Comparison of ENCODE assay signal across 21 mouse cellular contexts in the genomic region with DNA sequence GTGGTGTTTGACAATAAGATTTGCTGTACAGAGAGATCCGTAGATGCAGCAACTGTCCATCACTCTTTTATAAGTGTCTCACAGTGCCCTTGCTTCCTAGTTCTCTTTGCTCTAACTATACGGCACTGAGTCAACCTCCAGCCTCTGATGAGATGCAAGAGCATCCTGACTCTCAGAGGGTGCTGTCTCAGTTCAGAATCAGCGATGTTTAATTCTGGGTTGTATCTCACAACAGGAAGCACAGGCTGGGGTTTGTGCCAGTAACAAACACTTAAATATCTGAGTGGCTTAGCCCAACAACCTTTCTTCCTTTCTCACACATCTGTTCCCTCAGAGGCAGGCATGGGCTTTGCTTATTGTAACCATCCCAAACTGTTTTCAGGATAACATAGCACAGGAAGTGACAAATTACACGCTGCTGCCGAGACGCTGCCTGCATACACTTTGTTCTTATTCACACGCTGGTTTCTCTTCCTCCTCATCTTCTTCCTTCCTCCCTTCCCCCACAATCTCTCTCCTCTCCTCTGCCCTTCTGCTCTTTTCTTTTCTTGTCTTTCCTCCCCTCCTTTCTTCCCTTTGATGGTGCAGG.
A peak's percentile ranks its signal among the peaks of the same experiment; 100 is the strongest.
DNase-seq lines count a peak whose midpoint lies in the region; ATAC-seq and TF ChIP-seq lines count a peak whose summit lies in the region.
"Had no signal": no experiment of that assay in that cellular context is flagged by ENCODE, and none has a peak within 500 bp of the region (broad histone marks: within the 10 kb centered on the region; RNA-seq: fewer than 3 reads in every experiment).

No protein-coding gene starts in this region.

- no peak overlapping the region for H3K27ac ChIP-seq in heart, embryonic 12.5 days (ENCODE audit: poor library complexity, severe bottlenecking)
- peak overlapping the region; percentile 47 for H3K27ac ChIP-seq in CH12.LX (ENCODE audit: insufficient read depth, low read depth)
- H3K27ac ChIP-seq in limb, embryonic 10.5 days, result no peak overlapping the region
- H3K27ac ChIP-seq: gastrocnemius, adult 2 months; hindbrain, embryonic 15.5 days; kidney, embryonic 15.5 days; liver, embryonic 14.5 days; stomach, postnatal 0 days had no signal

- peak; percentile 70 for TF ChIP-seq EP300 in CH12.LX (IDR thresholded peaks at IDR 0.05; ENCODE audit: low read length)

- H3K27me3 ChIP-seq in heart, embryonic 12.5 days (replicated peaks), result 0 out of 2 replicates have a peak, but pooled peaks cover 3% of the 10 kb centered on the region
- H3K27me3 ChIP-seq in CH12.LX (replicated peaks), result no peaks in the 10 kb centered on the region
- no peaks in the 10 kb centered on the region for H3K27me3 ChIP-seq in myocyte (ENCODE audit: control insufficient read depth, insufficient read depth, insufficient read length)
- peaks cover 25% of the 10 kb centered on the region for H3K27me3 ChIP-seq in limb, embryonic 10.5 days (ENCODE audit: low read depth, poor library complexity, severe bottlenecking)
- H3K27me3 ChIP-seq: hindbrain, embryonic 15.5 days had no signal

- intact Hi-C loops in left cerebral cortex, postnatal 25 days (cut with DNase I), result no loop called here

- H3K79me2 ChIP-seq in CH12.LX (replicated peaks; ENCODE audit: control insufficient read depth, extremely low read depth, insufficient read depth, poor library complexity, severe bottlenecking) (no peaks in the 10 kb centered on the region), myocyte (ENCODE audit: control insufficient read depth, insufficient read depth) (no peaks in the 10 kb centered on the region)

- peaks cover 4% of the 10 kb centered on the region; the same call in 1 of the 2 replicates for H3K4me1 ChIP-seq in heart, embryonic 12.5 days (replicated peaks)
- peaks cover 7 to 22% of the 10 kb centered on the region in 2 experiments for H3K4me1 ChIP-seq in CH12.LX (ENCODE audit: control insufficient read depth in 1 of 2, insufficient read depth in 2 of 2)
- H3K4me1 ChIP-seq in limb, embryonic 10.5 days, result peaks cover 8% of the 10 kb centered on the region
- H3K4me1 ChIP-seq: hindbrain, embryonic 15.5 days; kidney, embryonic 15.5 days had no signal

- ATAC-seq in heart, embryonic 12.5 days (ENCODE audit: insufficient number of reproducible peaks, low FRiP score), result no peak
- peak; percentile 40 for ATAC-seq in granulocyte monocyte progenitor cell, adult 5-6 weeks (replicated peaks; ENCODE audit: poor library complexity, severe bottlenecking)
- ATAC-seq: forebrain, embryonic 16.5 days; intestine, embryonic 16.5 days had no signal

- DNase-seq in heart, adult 11 months, result peak; percentile 75
- no peak for DNase-seq in CH12.LX (ENCODE audit: extremely low read depth)
- DNase-seq in MN1 (ENCODE audit: low spot score), result no peak
- no peak for DNase-seq in limb, embryonic 10.5 days (ENCODE audit: low spot score)
- DNase-seq in left cerebral cortex, postnatal 25 days (ENCODE audit: low spot score in 2 of 2), result no peak
- DNase-seq: adrenal gland, adult 8-10 months; cerebellum, adult 11-12 months; cerebellum, postnatal 36 days; gastrocnemius, adult 2 months; heart, postnatal 4 days; kidney, postnatal 4 days; right cerebral cortex, postnatal 25 days had no signal

- H3ac ChIP-seq in myocyte (ENCODE audit: control insufficient read depth, insufficient read length), result no peak overlapping the region

- in situ Hi-C loops in CH12.LX (cut with MboI; ENCODE audit: low pct_ligation_motif_present, low pct_unique_long_range_greater_than_20kb, low sequenced_read_pairs), result no loop called here

- TF ChIP-seq RAD21 in CH12.LX (IDR thresholded peaks at IDR 0.05; ENCODE audit: low read depth, low read length), result no peak

- H3K9me3 ChIP-seq in heart, embryonic 12.5 days (replicated peaks), result no peaks in the 10 kb centered on the region
- no peaks in the 10 kb centered on the region for H3K9me3 ChIP-seq in CH12.LX (replicated peaks; ENCODE audit: low read length)
- H3K9me3 ChIP-seq in limb, embryonic 10.5 days (replicated peaks), result no peaks in the 10 kb centered on the region
- H3K9me3 ChIP-seq: hindbrain, embryonic 15.5 days; kidney, embryonic 15.5 days had no signal

- no peak overlapping the region for H3K4me3 ChIP-seq in heart, embryonic 12.5 days
- H3K4me3 ChIP-seq in CH12.LX (replicated peaks in 1 of 3; ENCODE audit: low read depth in 2 of 3, low read length in 2 of 3, poor library complexity in 1 of 3) (no peak overlapping the region), myocyte (no peak overlapping the region)
- no peak overlapping the region for H3K4me3 ChIP-seq in limb, embryonic 10.5 days
- H3K4me3 ChIP-seq: gastrocnemius, adult 2 months; hindbrain, embryonic 15.5 days; kidney, embryonic 15.5 days had no signal

- 35% methylated on average over 7 of the region's 7 CpGs for WGBS in heart, embryonic 12.5 days
- 28% methylated on average over 7 of the region's 7 CpGs for WGBS in limb, embryonic 10.5 days

- no peak for TF ChIP-seq CTCF in CH12.LX (conservative IDR thresholded peaks at IDR 0.05 in 1 of 2, IDR thresholded peaks at IDR 0.05 in 1 of 2; ENCODE audit: low read depth in 2 of 2, low read length in 2 of 2)

- dilution Hi-C loops in CH12.LX (cut with MboI; ENCODE audit: extremely low pct_ligation_motif_present, extremely low pct_unique_long_range_greater_than_20kb, low sequenced_read_pairs), result no loop called here

- H3K9ac ChIP-seq in heart, embryonic 12.5 days, result no peak overlapping the region
- peak overlapping the region; percentile 12 for H3K9ac ChIP-seq in CH12.LX (ENCODE audit: insufficient read depth, low read depth)
- H3K9ac ChIP-seq: hindbrain, embryonic 15.5 days; kidney, embryonic 15.5 days; liver, embryonic 14.5 days had no signal

- TF ChIP-seq POLR2A in CH12.LX (IDR thresholded peaks at IDR 0.05; ENCODE audit: low read depth, low read length) (no peak), myocyte (IDR thresholded peaks at IDR 0.05; ENCODE audit: insufficient read length, low read depth) (no peak)

- H3K4me2 ChIP-seq in heart, embryonic 12.5 days, result no peak overlapping the region
- H3K4me2 ChIP-seq in CH12.LX (ENCODE audit: insufficient read depth, low read depth, poor library complexity, severe bottlenecking) (peak overlapping the region; percentile 72), myocyte (ENCODE audit: low read depth) (peak overlapping the region; percentile 94)
- H3K4me2 ChIP-seq: hindbrain, embryonic 15.5 days; kidney, embryonic 15.5 days had no signal

- H3K36me3 ChIP-seq in heart, embryonic 12.5 days, result no peaks in the 10 kb centered on the region
- no peaks in the 10 kb centered on the region for H3K36me3 ChIP-seq in CH12.LX (replicated peaks in 1 of 2; ENCODE audit: control insufficient read depth in 1 of 2, insufficient read depth in 1 of 2, low read length in 1 of 2)
- H3K36me3 ChIP-seq in myocyte (ENCODE audit: control insufficient read depth, insufficient read depth), result no peaks in the 10 kb centered on the region
- H3K36me3 ChIP-seq in limb, embryonic 10.5 days, result no peaks in the 10 kb centered on the region
- H3K36me3 ChIP-seq: hindbrain, embryonic 15.5 days; kidney, embryonic 15.5 days had no signal

TF ChIP-seq in CH12.LX, 34 proteins besides CTCF, POLR2A, EP300 and RAD21 (continues in another document):
- 0 out of 2 replicates have a peak, but pooled peaks have one; percentile 9 for TF ChIP-seq NRF1 (IDR thresholded peaks at IDR 0.05; ENCODE audit: low read depth, low read length)
- TF ChIP-seq GABPA (IDR thresholded peaks at IDR 0.05; ENCODE audit: insufficient replicate concordance, low read depth, low read length), result no peak
- peak; percentile 71; the same call in 1 of the 2 replicates for TF ChIP-seq IRF4 (IDR thresholded peaks at IDR 0.05; ENCODE audit: low read depth, low read length)
- TF ChIP-seq POLR2AphosphoS2 (IDR thresholded peaks at IDR 0.05; ENCODE audit: low read depth, low read length), result no peak
- TF ChIP-seq UBTF (IDR thresholded peaks at IDR 0.05; ENCODE audit: low read depth, low read length), result no peak
- no peak for TF ChIP-seq USF1 (IDR thresholded peaks at IDR 0.05; ENCODE audit: low read depth, low read length)
- peak; percentile 47; the same call in 1 of the 2 replicates for TF ChIP-seq SIN3A (IDR thresholded peaks at IDR 0.05; ENCODE audit: low read length)
- no peak for TF ChIP-seq MAZ (IDR thresholded peaks at IDR 0.05; ENCODE audit: low read depth, low read length)
- no peak for TF ChIP-seq MYC (IDR thresholded peaks at IDR 0.05; ENCODE audit: low read depth, low read length)
- TF ChIP-seq MEF2A (IDR thresholded peaks at IDR 0.05; ENCODE audit: borderline replicate concordance, low read depth, low read length), result no peak
- TF ChIP-seq ZNF384 (IDR thresholded peaks at IDR 0.05; ENCODE audit: low read depth, low read length), result no peak
- TF ChIP-seq ETS1 (conservative IDR thresholded peaks at IDR 0.05; ENCODE audit: low read depth, low read length), result peak; percentile 54; the same call in 1 of the 2 replicates
- no peak for TF ChIP-seq SMC3 (IDR thresholded peaks at IDR 0.05; ENCODE audit: low read depth, low read length)
- TF ChIP-seq NELFE (IDR thresholded peaks at IDR 0.05; ENCODE audit: low read depth, low read length), result 0 out of 2 replicates have a peak, but pooled peaks have one; percentile 23

TF ChIP-seq in myocyte, 11 proteins besides CTCF, POLR2A, EP300 and RAD21:
- TF ChIP-seq POLR2AphosphoS2 (IDR thresholded peaks at IDR 0.05; ENCODE audit: insufficient read length, low read depth), result no peak
- no peak for TF ChIP-seq SRF (IDR thresholded peaks at IDR 0.05; ENCODE audit: control insufficient read depth, insufficient read length, low read depth)
- TF ChIP-seq CEBPB (IDR thresholded peaks at IDR 0.05; ENCODE audit: insufficient read depth, poor library complexity, severe bottlenecking), result no peak
- no peak for TF ChIP-seq MAX (IDR thresholded peaks at IDR 0.05; ENCODE audit: low read depth)
- TF ChIP-seq MYOD1 (IDR thresholded peaks at IDR 0.05; ENCODE audit: control insufficient read depth in 1 of 3, insufficient read length in 2 of 3, low read depth in 2 of 3), result no peak
- TF ChIP-seq USF1 (IDR thresholded peaks at IDR 0.05; ENCODE audit: low read depth), result no peak
- no peak for TF ChIP-seq TCF12 (IDR thresholded peaks at IDR 0.05; ENCODE audit: insufficient read depth, poor library complexity, severe bottlenecking)
- no peak for TF ChIP-seq MYOG (IDR thresholded peaks at IDR 0.05; ENCODE audit: control insufficient read depth in 1 of 3, insufficient read depth in 1 of 3, insufficient read length in 2 of 3, low read depth in 2 of 3)
- no peak for TF ChIP-seq TCF3 (IDR thresholded peaks at IDR 0.05; ENCODE audit: insufficient read length, low read depth)
- no peak for TF ChIP-seq REST (IDR thresholded peaks at IDR 0.05; ENCODE audit: insufficient read depth, insufficient read length)
- TF ChIP-seq E2F4 (IDR thresholded peaks at IDR 0.05; ENCODE audit: insufficient read depth), result no peak
